Comparison of ENCODE assay signal across 8 mouse cellular contexts in genomic region chr1:24901278-24901677, GRCm38 (mm10).
DNase-seq lines count a peak whose midpoint lies in the region; ATAC-seq lines count a peak whose summit lies in the region.

No protein-coding gene starts in this region.

- no peak overlapping the region for H3K4me2 ChIP-seq in forebrain, embryonic 13.5 days

- no peaks in the 10 kb centered on the region for H3K36me3 ChIP-seq in forebrain, embryonic 13.5 days (ENCODE audit: poor library complexity, severe bottlenecking)

- no peak overlapping the region for H3K9ac ChIP-seq in forebrain, embryonic 13.5 days

- ATAC-seq in forebrain, embryonic 13.5 days = peak; percentile 73; the same call in 1 of the 2 replicates

- no peaks in the 10 kb centered on the region for H3K4me1 ChIP-seq in forebrain, embryonic 13.5 days

- 39% methylated on average over 2 of the region's 2 CpGs for WGBS in forebrain, embryonic 13.5 days

- H3K9me3 ChIP-seq in forebrain, embryonic 13.5 days (replicated peaks) = no peaks in the 10 kb centered on the region

- H3K4me3 ChIP-seq in forebrain, embryonic 13.5 days = no peak overlapping the region

- peak; percentile 17 for DNase-seq in gastrocnemius, postnatal 10 days
- DNase-seq in gastrocnemius, adult 18-20 months (ENCODE audit: low spot score) = no peak
- DNase-seq in 3T3-L1 (ENCODE audit: low read depth, low spot score) = peak; percentile 9
- DNase-seq in c-Kit-positive CD71-positive TER-119-negative erythroid progenitor cells, embryonic 14.5 days (ENCODE audit: low read depth) = peak; percentile 1
- peak; percentile 54 to 80 for DNase-seq in layer of hippocampus, adult 8-10 months (ENCODE audit: low spot score in 2 of 2)
- peak; percentile 31 for DNase-seq in lung, postnatal 25 days (ENCODE audit: low spot score)
- no peak for DNase-seq in B cell, adult 2 months

- no peak overlapping the region for H3K27ac ChIP-seq in forebrain, embryonic 13.5 days

- H3K27me3 ChIP-seq in forebrain, embryonic 13.5 days = no peaks in the 10 kb centered on the region

Comparison
In these comparisons a context has a peak if more than half of its experiments do, and no peak if none do; other contexts are left out.
1. DNase-seq: peak in gastrocnemius, postnatal 10 days (single experiment), 3T3-L1 (single experiment), c-Kit-positive CD71-positive TER-119-negative erythroid progenitor cells, embryonic 14.5 days (single experiment), layer of hippocampus, adult 8-10 months (2 of 2) and lung, postnatal 25 days (single experiment); none in gastrocnemius, adult 18-20 months (single experiment) and B cell, adult 2 months (0 of 2).